Mouse (Mus musculus) T-helper 1 cell (primary cell): ENCODE measurements at regions not wholly inside any gene's neighbourhood (a gene's known extent, or its start where the extent isn't known, plus 50 kb on each side); places are given as distances from the start of the nearest gene placed in this dataset.
"Not testable (repeated sequence)": the region's sequence is repeated elsewhere in the genome, so short reads cannot be mapped to it uniquely, and the experiment has no call there.

ENCODE experiments used
- in situ Hi-C: fragments of 300-600 bp; cut with MboI, MseI; formaldehyde crosslinking; loops from one replicate; pipeline ENCODE4 v1.15.1; 2025; ENCODE audit warnings: high pct_unique_total_duplicates

DNA sequence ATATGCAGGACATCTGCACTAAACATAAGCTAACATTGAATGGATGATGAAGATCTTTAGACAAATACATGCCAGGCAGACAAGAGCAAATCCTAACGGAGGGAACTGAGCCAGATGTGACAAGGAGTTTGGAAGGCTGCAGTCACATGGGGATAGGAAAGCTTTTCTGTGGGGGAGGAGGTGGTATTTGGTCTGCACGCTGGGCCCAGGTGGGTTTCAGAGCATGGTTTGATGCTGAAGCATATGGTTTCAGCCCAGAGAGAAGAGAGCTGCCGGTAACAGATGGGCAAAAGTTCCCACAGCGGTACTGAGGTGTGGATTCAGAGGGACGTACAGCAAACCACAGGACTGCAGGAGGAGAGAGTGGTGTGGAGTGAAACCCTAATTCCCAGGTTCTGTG lies 982.1 kb downstream of the 4930447A16Rik start:
- in situ Hi-C loops = loop anchor here (25.0 kb wide), 1 partner anchor 480 kb away; no protein-coding TSS in a partner anchor

- in situ Hi-C loops = loop anchor here (25.0 kb wide), 1 partner anchor 478 kb away; no protein-coding TSS in a partner anchor
Measured at GRCm38 (mm10) chr15:38409168-38409567, 983.8 kb downstream of the 4930447A16Rik start.

- in situ Hi-C loops = loop anchor here (5.0 to 25.0 kb wide), 2 partner anchors 78 to 477 kb away; no protein-coding TSS in a partner anchor
Measured at GRCm38 (mm10) chr15:38410462-38410861, 985.1 kb downstream of the 4930447A16Rik start.

GRCm38 (mm10) chr15:38412481-38412880 lies 987.1 kb downstream of the 4930447A16Rik start:
- in situ Hi-C loops = loop anchor here (5.0 to 25.0 kb wide), 2 partner anchors 80 to 475 kb away; no protein-coding TSS in a partner anchor

- in situ Hi-C loops = loop anchor here (5.0 to 25.0 kb wide), 2 partner anchors 81 to 474 kb away; no protein-coding TSS in a partner anchor
Measured at GRCm38 (mm10) chr15:38413329-38413728, 988.0 kb downstream of the 4930447A16Rik start.

- in situ Hi-C loops = loop anchor here (5.0 to 25.0 kb wide), 2 partner anchors 82 to 473 kb away; no protein-coding TSS in a partner anchor
Measured at GRCm38 (mm10) chr15:38414318-38415090, 989.1 kb downstream of the 4930447A16Rik start.

- in situ Hi-C loops = loop anchor here (25.0 kb wide), 1 partner anchor 472 kb away; no protein-coding TSS in a partner anchor
Measured at GRCm38 (mm10) chr15:38415091-38415486, 989.7 kb downstream of the 4930447A16Rik start.

GRCm38 (mm10) chr15:38419621-38420020 lies 994.3 kb downstream of the 4930447A16Rik start:
- in situ Hi-C loops = loop anchor here (10.0 to 25.0 kb wide), 2 partner anchors 468 to 1295 kb away; no protein-coding TSS in a partner anchor

GRCm38 (mm10) chr15:38420784-38421183 lies 995.4 kb downstream of the 4930447A16Rik start:
- in situ Hi-C loops = loop anchor here (10.0 to 25.0 kb wide), 2 partner anchors 467 to 1296 kb away; no protein-coding TSS in a partner anchor

GRCm38 (mm10) chr15:38422741-38423140 lies 997.4 kb downstream of the 4930447A16Rik start:
- in situ Hi-C loops = loop anchor here (10.0 to 25.0 kb wide), 2 partner anchors 465 to 1298 kb away; no protein-coding TSS in a partner anchor

- in situ Hi-C loops = loop anchor here (10.0 kb wide), 1 partner anchor 1301 kb away; no protein-coding TSS in a partner anchor
Measured at GRCm38 (mm10) chr15:38425506-38425905, 1000.2 kb downstream of the 4930447A16Rik start.

DNA sequence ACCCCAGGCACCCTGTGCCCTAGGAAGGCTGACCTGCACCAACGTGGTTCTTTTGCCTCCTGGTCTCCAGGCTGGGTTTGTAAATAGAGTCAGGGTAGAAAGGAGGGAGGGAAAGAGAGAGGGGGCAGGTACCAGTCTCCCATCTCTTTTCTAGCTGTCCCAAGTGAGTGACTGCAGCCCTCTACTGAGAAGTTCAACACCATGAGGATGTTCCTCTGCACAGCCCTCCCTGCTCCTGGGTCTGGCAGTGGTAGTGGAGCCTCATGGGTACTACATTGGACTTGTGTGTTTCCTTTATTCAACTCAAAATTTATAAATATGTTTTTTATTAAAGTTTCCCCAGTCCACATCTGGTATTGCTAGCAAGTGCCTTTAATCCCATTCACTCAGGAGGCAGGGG lies 1002.6 kb downstream of the 4930447A16Rik start:
- in situ Hi-C loops = loop anchor here (10.0 kb wide), 1 partner anchor 1303 kb away; no protein-coding TSS in a partner anchor

DNA sequence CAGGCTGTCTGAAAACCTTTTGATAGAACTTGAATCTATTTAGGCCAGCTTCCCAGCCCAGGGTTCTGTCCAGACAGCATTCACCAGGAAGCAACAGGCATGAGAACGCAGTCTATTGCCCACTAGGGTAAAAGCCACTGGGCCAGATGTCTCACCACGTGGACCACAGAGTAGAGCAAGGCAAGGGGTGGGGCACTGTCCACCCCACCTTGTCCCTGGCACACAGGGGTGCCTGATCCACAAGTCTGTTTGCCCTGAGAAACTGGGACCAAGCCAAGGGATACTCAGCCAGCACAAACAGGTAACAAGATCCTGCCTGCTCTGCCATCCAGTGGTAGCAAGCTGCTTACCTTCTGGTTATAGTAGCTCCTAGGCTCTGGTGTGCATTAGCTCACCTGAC lies 1006.3 kb downstream of the 4930447A16Rik start:
- in situ Hi-C loops = no loop called here

- in situ Hi-C loops = no loop called here
Measured at GRCm38 (mm10) chr15:38433386-38433785, 1008.0 kb downstream of the 4930447A16Rik start.

GRCm38 (mm10) chr15:38434239-38434638 lies 1008.9 kb downstream of the 4930447A16Rik start:
- in situ Hi-C loops = not testable (repeated sequence)
